Mouse (Mus musculus): Measurements from ENCODE around the gene Srpk2. TPM values are rescaled to one million over a fixed set of nuclear protein-coding genes. Genes with fewer than 3 reads are reported as not detected.

The Srpk2 gene
- polyA plus RNA-seq, 1 experiment from 2014 or later, result 101 TPM

- peaks cover 55% of the 10 kb centered on the region for H3K36me3 ChIP-seq
Observed at GRCm38 (mm10) chr5:23524621-23525020, 159.8 kb downstream of the Srpk2 start.

GRCm38 (mm10) chr5:23523936-23524335 is 160.5 kb downstream of the Srpk2 start:
- Histone ChIP-seq H3K4me2 (no peak overlapping the region), H3K4me3 (no peak overlapping the region), H3K4me1 (replicated peaks) (peaks cover 5% of the 10 kb centered on the region), H3K9me3 (no peaks in the 10 kb centered on the region), H3K27me3 (no peaks in the 10 kb centered on the region), H3K36me3 (peaks cover 55% of the 10 kb centered on the region), H3K9ac (no peak overlapping the region), H3K27ac (no peak overlapping the region)
- no peak for ATAC-seq (ENCODE audit: low FRiP score)
- 83% methylated on average over 3 of the region's 3 CpGs for WGBS

More at GRCm38 (mm10) chr5:23524621-23525020, 159.8 kb downstream of the Srpk2 start:
- H3K27me3 ChIP-seq, result no peaks in the 10 kb centered on the region
- H3K9ac ChIP-seq, result no peak overlapping the region
- no peak overlapping the region for H3K4me3 ChIP-seq
- no peaks in the 10 kb centered on the region for H3K9me3 ChIP-seq
- H3K4me2 ChIP-seq, result no peak overlapping the region
- ATAC-seq (ENCODE audit: low FRiP score), result no peak
- no peaks in the 10 kb centered on the region for H3K4me1 ChIP-seq (replicated peaks)
- WGBS, result 84% methylated on average over 3 of the region's 3 CpGs
- H3K27ac ChIP-seq, result no peak overlapping the region

DNA sequence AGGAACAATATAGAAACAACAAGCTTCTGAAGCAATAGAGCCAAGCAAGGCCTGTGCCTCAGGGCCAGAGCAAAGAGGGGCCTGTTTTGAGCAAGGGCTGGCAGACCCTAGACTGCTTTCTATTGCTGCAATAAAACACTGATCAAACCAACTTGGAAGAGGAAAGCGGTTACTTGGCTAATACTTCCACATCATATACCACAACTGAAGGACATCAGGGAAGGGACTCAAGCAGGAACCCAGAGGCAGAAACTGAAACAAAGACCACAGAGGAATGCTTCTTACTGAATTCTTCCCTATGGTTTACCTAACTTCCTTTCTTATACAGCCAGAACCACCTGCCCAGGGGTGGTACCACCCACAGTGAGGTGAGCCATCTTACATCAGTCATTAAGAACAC is 162.8 kb downstream of the Srpk2 start:
- 95% methylated on average over 1 of the region's 1 CpGs for WGBS
- H3K9ac ChIP-seq, result no peak overlapping the region
- no peak for ATAC-seq (ENCODE audit: low FRiP score)
- H3K4me3 ChIP-seq, result no peak overlapping the region
- no peaks in the 10 kb centered on the region for H3K27me3 ChIP-seq
- peaks cover 19% of the 10 kb centered on the region for H3K4me1 ChIP-seq (replicated peaks)
- no peak overlapping the region for H3K27ac ChIP-seq
- no peak overlapping the region for H3K4me2 ChIP-seq
- H3K36me3 ChIP-seq, result peaks cover 49% of the 10 kb centered on the region
- H3K9me3 ChIP-seq, result no peaks in the 10 kb centered on the region

- Histone ChIP-seq H3K9ac (no peak overlapping the region), H3K27me3 (no peaks in the 10 kb centered on the region), H3K4me3 (no peak overlapping the region), H3K4me2 (no peak overlapping the region), H3K9me3 (no peaks in the 10 kb centered on the region), H3K27ac (no peak overlapping the region), H3K4me1 (replicated peaks) (peaks cover 19% of the 10 kb centered on the region), H3K36me3 (peaks cover 47% of the 10 kb centered on the region)
- 97% methylated on average over 3 of the region's 3 CpGs for WGBS
- no peak for ATAC-seq (ENCODE audit: low FRiP score)
Observed at GRCm38 (mm10) chr5:23519679-23520078, 164.7 kb downstream of the Srpk2 start.

- no peaks in the 10 kb centered on the region for H3K9me3 ChIP-seq
- peak overlapping the region; percentile 45; the same call in 1 of the 2 replicates for H3K27ac ChIP-seq
- no peak overlapping the region for H3K4me3 ChIP-seq
- no peak for ATAC-seq (ENCODE audit: low FRiP score)
- H3K4me1 ChIP-seq (replicated peaks), result peaks cover 19% of the 10 kb centered on the region
- no peak overlapping the region for H3K4me2 ChIP-seq
- no peaks in the 10 kb centered on the region for H3K27me3 ChIP-seq
- peaks cover 47% of the 10 kb centered on the region for H3K36me3 ChIP-seq
- 62% methylated on average over 3 of the region's 3 CpGs for WGBS
- H3K9ac ChIP-seq, result no peak overlapping the region
Observed at GRCm38 (mm10) chr5:23518673-23519072, 165.7 kb downstream of the Srpk2 start.

GRCm38 (mm10) chr5:23517839-23518238 is 166.6 kb downstream of the Srpk2 start:
- ATAC-seq (ENCODE audit: low FRiP score), result no peak
- H3K27ac ChIP-seq, result 0 out of 2 replicates have a peak overlapping the region, but pooled peaks have one; percentile 44
- no peaks in the 10 kb centered on the region for H3K9me3 ChIP-seq
- 69% methylated on average over 4 of the region's 4 CpGs for WGBS
- no peak overlapping the region for H3K9ac ChIP-seq
- H3K27me3 ChIP-seq, result no peaks in the 10 kb centered on the region
- peaks cover 19% of the 10 kb centered on the region for H3K4me1 ChIP-seq (replicated peaks)
- H3K36me3 ChIP-seq, result peaks cover 52% of the 10 kb centered on the region
- no peak overlapping the region for H3K4me3 ChIP-seq
- H3K4me2 ChIP-seq, result no peak overlapping the region

- ATAC-seq (ENCODE audit: low FRiP score), result peak; percentile 37; the same call in 1 of the 2 replicates
- Histone ChIP-seq H3K4me3 (no peak overlapping the region), H3K9ac (no peak overlapping the region), H3K9me3 (no peaks in the 10 kb centered on the region), H3K36me3 (peaks cover 49% of the 10 kb centered on the region), H3K27me3 (no peaks in the 10 kb centered on the region), H3K27ac (peak overlapping the region; percentile 58), H3K4me1 (replicated peaks) (peaks cover 19% of the 10 kb centered on the region), H3K4me2 (no peak overlapping the region)
- WGBS, result 24% methylated on average over 3 of the region's 3 CpGs
Observed at GRCm38 (mm10) chr5:23516962-23517361, 167.5 kb downstream of the Srpk2 start.

DNA sequence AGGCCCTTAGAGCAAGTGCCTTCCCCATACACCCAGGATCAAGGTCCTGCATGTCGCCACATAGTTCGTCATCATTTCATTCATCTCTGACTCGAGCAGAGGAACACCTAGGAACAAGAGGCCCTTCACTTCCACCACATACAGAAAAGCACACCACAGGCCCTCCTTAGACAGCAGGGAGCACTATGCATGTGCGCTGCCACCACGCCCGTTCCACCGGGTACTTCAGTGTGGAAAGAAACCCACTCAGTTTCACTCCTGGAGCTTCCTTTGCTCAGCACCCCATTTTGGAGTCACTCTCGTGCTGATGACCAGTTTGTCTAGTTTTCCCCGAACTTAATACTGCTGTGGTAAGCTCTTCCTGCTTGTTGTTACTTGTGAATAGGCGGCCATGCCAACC is 169.4 kb downstream of the Srpk2 start:
- Histone ChIP-seq H3K27ac (no peak overlapping the region), H3K4me3 (no peak overlapping the region), H3K4me1 (replicated peaks) (peaks cover 19% of the 10 kb centered on the region), H3K27me3 (no peaks in the 10 kb centered on the region), H3K4me2 (no peak overlapping the region), H3K36me3 (peaks cover 55% of the 10 kb centered on the region), H3K9ac (no peak overlapping the region), H3K9me3 (no peaks in the 10 kb centered on the region)
- 94% methylated on average over 10 of the region's 10 CpGs for WGBS
- ATAC-seq (ENCODE audit: low FRiP score), result no peak

DNA sequence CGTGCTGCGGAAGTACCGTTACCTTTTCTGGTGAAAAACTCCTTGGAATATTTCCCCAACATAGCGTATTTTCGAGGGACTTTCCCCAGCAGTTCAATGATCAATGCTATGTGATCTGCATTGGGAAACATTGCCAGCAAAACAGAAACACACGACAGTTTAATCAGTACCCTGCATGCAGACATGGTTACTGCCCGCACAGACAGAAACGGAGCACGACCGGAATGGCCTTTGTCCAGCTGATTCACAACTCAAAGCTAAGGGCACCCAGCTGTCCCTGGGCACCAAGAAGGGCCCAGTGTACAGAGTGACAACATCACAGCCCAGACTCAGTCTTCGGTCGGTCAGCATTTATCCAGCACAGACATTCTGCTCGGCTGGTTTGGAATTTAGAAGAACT is 170.9 kb downstream of the Srpk2 start:
- no peak for ATAC-seq (ENCODE audit: low FRiP score)
- no peaks in the 10 kb centered on the region for H3K27me3 ChIP-seq
- 93% methylated on average over 13 of the region's 13 CpGs for WGBS
- no peak overlapping the region for H3K4me2 ChIP-seq
- H3K9me3 ChIP-seq, result no peaks in the 10 kb centered on the region
- H3K4me3 ChIP-seq, result no peak overlapping the region
- no peak overlapping the region for H3K27ac ChIP-seq
- peaks cover 64% of the 10 kb centered on the region for H3K36me3 ChIP-seq
- H3K4me1 ChIP-seq (replicated peaks), result peaks cover 9% of the 10 kb centered on the region
- no peak overlapping the region for H3K9ac ChIP-seq

DNA sequence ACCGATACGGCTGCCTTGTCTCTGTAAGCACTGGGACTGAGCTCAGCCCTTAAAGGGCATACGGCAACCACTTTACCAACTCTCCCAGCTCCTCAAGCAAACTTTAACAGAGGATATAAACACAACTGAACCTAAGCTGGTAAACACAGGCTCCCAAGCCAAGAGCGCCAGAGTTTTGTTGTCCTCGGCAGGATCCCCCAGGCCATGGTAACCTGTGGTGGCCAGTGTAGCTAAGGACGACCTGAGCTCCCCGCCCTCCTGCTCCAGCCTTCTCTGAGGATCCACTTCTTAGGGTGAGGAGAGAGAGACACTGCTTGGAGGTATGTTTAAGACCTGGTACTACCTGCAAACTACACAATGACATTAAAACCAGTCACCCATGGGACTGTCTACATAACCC is 171.9 kb downstream of the Srpk2 start:
- H3K4me2 ChIP-seq, result no peak overlapping the region
- H3K9me3 ChIP-seq, result no peaks in the 10 kb centered on the region
- no peak overlapping the region for H3K27ac ChIP-seq
- H3K4me3 ChIP-seq, result no peak overlapping the region
- H3K36me3 ChIP-seq, result peaks cover 64% of the 10 kb centered on the region
- H3K9ac ChIP-seq, result no peak overlapping the region
- no peak for ATAC-seq (ENCODE audit: low FRiP score)
- H3K27me3 ChIP-seq, result no peaks in the 10 kb centered on the region
- WGBS, result 91% methylated on average over 7 of the region's 7 CpGs
- peaks cover 5% of the 10 kb centered on the region; the same call in 1 of the 2 replicates for H3K4me1 ChIP-seq (replicated peaks)

- Histone ChIP-seq H3K36me3 (peaks cover 65% of the 10 kb centered on the region), H3K9me3 (no peaks in the 10 kb centered on the region), H3K9ac (no peak overlapping the region), H3K27me3 (no peaks in the 10 kb centered on the region), H3K4me1 (replicated peaks) (0 out of 2 replicates have a peak, but pooled peaks cover 3% of the 10 kb centered on the region), H3K27ac (no peak overlapping the region), H3K4me2 (no peak overlapping the region), H3K4me3 (no peak overlapping the region)
- no peak for ATAC-seq (ENCODE audit: low FRiP score)
- 96% methylated on average over 5 of the region's 5 CpGs for WGBS
Observed at GRCm38 (mm10) chr5:23511456-23511855, 173.0 kb downstream of the Srpk2 start.

DNA sequence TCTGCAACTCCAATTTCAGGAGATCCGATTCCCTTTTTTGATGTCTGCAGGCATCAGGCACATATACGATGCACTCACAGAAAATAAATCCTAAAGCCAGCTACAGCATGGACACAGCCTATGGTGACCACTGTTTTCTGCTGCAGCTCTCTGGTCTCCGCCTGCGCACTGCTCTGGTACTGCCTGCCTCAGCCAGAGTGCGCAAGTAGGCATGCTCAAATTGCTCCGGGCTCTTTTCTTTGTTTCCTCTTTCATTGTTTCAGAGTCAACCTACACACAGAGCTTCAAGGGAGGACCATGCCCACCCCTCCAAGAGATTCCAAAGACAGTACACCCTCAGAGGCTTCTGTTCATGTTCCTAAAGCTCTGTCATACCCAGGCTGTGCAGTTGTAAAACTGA is 175.8 kb downstream of the Srpk2 start:
- Histone ChIP-seq H3K9me3 (no peaks in the 10 kb centered on the region), H3K36me3 (peaks cover 59% of the 10 kb centered on the region)

GRCm38 (mm10) chr5:23507210-23507609 is 177.2 kb downstream of the Srpk2 start:
- ATAC-seq (ENCODE audit: low FRiP score), result no peak
- Histone ChIP-seq H3K9ac (no peak overlapping the region), H3K9me3 (no peaks in the 10 kb centered on the region), H3K36me3 (peaks cover 55% of the 10 kb centered on the region), H3K4me3 (no peak overlapping the region), H3K27ac (peak overlapping the region; percentile 62), H3K4me2 (no peak overlapping the region), H3K27me3 (no peaks in the 10 kb centered on the region), H3K4me1 (replicated peaks) (0 out of 2 replicates have a peak, but pooled peaks cover 3% of the 10 kb centered on the region)
- 85% methylated on average over 4 of the region's 4 CpGs for WGBS

More for the DNA sequence above, 175.8 kb downstream of the Srpk2 start:
- Histone ChIP-seq H3K9ac (0 out of 2 replicates have a peak overlapping the region, but pooled peaks have one; percentile 8), H3K4me1 (replicated peaks) (0 out of 2 replicates have a peak, but pooled peaks cover 3% of the 10 kb centered on the region), H3K4me3 (no peak overlapping the region), H3K27ac (peak overlapping the region; percentile 60; the same call in 1 of the 2 replicates), H3K27me3 (no peaks in the 10 kb centered on the region), H3K4me2 (no peak overlapping the region)
- ATAC-seq (ENCODE audit: low FRiP score), result 0 out of 2 replicates have a peak, but pooled peaks have one; percentile 18
- 63% methylated on average over 6 of the region's 6 CpGs for WGBS
